Mouse (Mus musculus) c-Kit-positive CD71-positive TER-119-negative erythroid progenitor cells, embryonic 14.5 days (primary cell): ENCODE measurements around the gene Frmd5.
"Not testable (repeated sequence)": the region's sequence is repeated elsewhere in the genome, so short reads cannot be mapped to it uniquely, and the experiment has no call there.

ENCODE experiments used
- DNase-seq: peaks from one replicate; pipeline ENCODE4 v3.0.0-alpha.2; 2013; ENCODE audit warnings: low read depth

The Frmd5 gene

DNA sequence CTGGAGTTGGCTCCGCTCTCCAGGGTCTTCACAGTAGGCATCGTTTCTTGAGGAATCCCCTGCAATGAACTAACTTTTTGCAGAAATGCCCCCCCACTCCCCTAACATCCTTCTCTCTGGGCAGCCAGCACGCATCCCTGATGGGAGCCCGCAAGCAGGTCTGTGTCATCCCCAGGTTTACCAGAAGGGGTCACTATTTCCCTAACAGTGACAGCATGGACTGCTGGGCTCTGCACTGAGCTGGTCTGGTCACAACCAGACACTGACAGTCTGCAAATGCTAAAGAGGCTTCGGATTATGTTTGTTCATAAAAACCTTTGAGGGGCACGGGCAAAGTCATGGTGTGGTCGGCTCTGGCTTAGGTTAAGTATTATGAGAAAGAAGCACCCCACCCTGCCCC is 235.1 kb downstream of the Frmd5 start:
- DNase-seq: peak; percentile 50

DNA sequence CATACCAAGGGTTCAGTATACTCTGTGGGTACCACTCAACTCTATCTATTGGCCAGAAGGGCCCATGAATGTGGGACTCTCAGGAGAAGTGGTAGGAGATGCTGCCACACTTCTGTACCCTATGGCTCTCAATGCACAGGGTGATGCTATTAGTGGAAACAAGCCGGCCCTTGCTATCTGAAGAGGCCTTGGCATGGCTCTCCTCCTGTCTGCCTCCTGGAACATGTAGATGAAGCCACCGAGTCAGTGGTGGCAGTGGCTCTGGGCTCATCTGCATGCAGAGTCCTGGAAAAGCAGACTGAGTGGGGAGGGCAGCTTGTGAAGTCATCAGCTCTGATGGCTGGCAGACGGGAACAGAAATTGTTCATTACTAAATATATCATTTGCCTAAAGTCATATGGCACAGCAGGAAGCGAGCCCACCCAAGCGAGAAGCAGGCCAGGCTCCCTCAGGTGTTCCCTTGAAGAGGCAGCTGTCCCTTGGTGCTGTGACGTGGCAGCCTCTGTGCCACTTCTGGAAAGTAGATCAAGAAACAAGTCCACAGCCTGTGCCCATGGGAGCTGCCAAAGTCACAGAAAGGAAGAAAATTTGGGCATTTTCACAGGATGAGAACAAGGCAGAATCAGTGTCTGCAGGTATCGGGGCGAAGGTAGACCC is 235.8 kb downstream of the Frmd5 start:
- no peak for DNase-seq

GRCm38 (mm10) chr2:121570049-121570448 is 236.8 kb downstream of the Frmd5 start:
- DNase-seq: no peak

DNA sequence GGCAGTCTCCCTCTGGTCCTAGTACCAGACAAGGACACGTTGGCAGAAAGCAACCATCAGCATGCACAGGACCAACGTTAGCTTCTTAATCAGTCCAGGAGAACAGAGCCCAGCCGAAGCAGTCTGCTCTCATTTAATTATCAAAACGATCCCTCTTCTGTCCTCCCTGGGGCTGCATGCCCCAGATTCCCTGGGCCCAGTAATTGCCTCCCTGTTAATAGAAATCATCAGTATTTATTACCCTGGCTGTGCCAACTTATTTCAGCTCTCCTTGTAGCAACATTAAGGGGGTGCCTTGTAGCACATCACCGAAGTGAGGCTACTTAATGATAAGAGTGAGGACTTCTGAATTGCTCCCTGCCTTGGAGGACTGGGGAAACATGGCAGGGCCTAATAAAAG is 241.0 kb downstream of the Frmd5 start:
- DNase-seq: no peak

- peak; percentile 30 for DNase-seq
These were observed 243.8 kb downstream of the Frmd5 start for GRCm38 (mm10) chr2:121563117-121563516.

DNA sequence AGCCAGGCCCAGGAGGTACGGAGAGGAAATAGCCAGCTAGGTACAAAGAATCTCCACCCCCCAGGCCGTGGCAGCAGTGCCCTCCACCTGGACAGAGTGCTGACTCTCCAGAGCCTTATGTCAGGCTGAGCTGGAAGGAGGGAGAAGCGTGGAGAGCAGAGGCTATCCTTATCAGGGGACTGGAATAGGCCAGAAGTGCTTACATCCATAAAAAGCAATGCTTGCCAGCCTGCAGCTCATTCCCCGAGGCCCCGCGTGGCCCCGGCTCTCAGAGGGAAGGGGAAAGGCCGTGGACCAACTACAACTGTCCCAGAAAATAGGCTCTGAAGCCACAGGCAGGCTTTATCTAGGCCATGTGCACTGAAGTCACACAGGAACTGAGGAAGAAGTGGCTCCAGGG is 255.6 kb downstream of the Frmd5 start:
- DNase-seq: no peak

- no peak for DNase-seq
These were observed 257.3 kb downstream of the Frmd5 start for GRCm38 (mm10) chr2:121549630-121550029.

DNA sequence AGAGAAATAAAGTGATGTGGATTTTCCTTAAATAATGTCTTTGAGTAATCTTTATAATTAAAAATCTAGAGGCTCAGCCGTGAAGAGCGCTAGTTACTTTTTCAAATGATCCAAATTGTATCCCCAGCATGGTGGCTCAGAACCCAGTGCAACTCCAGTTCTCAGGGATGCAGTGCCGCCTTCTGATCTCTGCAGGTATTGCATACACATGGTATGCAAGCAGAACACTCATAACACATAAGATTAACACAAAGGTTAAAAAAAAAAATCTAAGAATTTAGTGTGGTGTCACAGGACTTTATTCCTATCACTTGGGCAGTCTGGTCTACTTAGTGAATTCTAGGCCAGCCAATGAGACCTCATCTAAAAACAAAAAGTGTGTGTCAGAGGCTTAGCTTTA is 262.1 kb downstream of the Frmd5 start:
- DNase-seq: no peak

DNA sequence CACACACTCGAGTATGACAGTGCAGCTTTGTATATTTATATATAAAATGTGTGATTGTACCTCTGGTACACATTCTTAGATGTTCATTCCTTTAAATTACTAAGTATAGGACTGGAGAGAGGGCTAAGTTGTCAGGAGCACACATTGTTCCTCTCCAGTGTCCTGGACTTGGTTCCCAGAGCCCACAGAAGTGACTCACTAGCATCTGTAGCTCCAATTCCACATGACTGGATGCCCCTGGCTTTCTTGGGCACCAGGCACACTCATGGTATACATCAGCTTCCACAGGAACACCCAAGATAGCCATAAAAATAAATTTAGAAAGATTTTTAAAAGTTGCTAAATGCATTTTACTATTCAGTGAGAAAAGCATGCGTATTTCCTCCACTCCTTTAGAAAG is 281.8 kb downstream of the Frmd5 start:
- no peak for DNase-seq

- DNase-seq: not testable (repeated sequence)
These were observed 284.1 kb downstream of the Frmd5 start for GRCm38 (mm10) chr2:121522830-121523229.

DNA sequence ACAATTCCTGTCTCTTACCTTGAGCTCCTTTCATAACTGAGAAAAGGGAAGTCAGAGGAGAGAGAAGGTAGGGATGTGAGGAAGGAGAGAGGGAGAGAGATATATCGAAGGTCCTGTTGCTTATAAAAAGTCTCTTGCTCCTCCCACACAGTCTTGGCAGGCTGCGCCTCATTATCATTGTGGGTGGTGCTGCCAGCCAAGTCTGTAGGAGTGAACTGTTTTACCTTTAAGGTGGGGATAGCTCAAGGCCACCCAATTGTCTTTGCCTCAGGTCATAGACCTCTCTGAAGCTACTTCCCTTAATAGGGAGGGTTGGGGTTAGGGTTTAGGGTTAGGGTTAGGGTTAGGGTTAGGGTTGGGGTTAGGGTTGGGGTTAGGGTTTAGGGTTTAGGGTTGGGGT is 284.9 kb downstream of the Frmd5 start:
- DNase-seq: peak; percentile 45

DNA sequence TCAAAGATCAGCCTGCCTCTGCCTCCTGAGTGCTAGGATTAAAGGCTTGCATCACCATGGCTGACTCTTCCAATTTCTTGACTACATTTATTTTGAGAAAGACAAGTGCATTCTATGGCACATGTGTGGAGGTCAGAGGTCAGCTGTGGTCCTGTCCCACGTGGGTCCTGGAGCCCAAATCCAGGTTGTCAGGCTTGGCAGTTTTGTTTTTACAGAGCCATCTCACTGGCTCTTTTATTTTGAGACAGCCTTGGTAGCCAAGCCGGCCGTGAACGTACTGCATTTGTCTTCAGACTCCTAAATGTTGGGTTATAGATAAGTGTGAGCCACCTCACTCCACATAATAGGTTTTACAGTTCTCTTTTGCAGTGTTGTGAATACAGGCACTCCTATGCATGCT is 288.2 kb downstream of the Frmd5 start:
- DNase-seq: not testable (repeated sequence)

GRCm38 (mm10) chr2:121518106-121518505 is 288.8 kb downstream of the Frmd5 start:
- DNase-seq: no peak

DNA sequence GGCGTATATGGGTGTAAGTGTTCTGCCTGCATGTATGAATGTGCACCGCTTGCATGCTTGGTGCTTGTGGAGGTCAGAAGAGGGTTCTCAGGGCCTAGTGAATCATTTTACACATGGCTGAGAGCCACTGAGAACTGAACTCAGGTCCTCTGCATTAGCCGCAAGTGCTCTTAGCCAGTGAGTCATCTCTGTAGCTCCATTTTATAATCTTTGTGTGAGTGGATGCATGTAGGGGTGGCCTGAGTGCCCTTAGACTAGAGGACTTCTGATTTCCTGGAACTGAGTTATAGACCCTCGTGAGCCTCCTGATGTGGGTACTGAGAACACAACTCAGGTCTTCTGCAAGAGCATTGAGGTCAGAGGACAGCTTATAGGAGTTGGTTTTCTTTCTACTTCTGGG is 292.7 kb downstream of the Frmd5 start:
- DNase-seq: no peak

GRCm38 (mm10) chr2:121512991-121513765 is 293.7 kb downstream of the Frmd5 start:
- not testable (repeated sequence) for DNase-seq

- DNase-seq: no peak
These were observed 295.5 kb downstream of the Frmd5 start for GRCm38 (mm10) chr2:121511401-121511800.

DNA sequence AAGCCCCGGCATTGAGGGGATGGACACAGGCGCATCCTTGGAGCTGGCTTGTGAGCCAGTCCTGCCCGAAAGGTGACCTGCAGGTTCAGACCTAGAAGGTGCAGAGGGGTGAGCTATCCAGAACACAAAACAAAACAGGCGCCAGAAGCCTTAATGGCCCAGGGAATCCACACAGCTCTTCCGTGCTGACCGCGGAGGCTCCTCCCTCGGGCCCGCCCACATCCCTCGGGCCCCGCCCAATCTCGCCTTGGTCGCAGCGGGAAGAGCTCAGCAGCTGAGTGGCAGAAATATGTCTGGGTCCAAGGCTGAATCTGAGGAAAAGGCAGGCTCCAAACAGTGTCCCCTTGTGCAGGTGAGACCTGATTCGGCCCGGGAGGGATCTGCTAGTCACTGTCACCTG is 297.3 kb downstream of the Frmd5 start:
- peak; percentile 74 for DNase-seq

- no peak for DNase-seq
These were observed 298.9 kb downstream of the Frmd5 start for GRCm38 (mm10) chr2:121507951-121508330.

DNA sequence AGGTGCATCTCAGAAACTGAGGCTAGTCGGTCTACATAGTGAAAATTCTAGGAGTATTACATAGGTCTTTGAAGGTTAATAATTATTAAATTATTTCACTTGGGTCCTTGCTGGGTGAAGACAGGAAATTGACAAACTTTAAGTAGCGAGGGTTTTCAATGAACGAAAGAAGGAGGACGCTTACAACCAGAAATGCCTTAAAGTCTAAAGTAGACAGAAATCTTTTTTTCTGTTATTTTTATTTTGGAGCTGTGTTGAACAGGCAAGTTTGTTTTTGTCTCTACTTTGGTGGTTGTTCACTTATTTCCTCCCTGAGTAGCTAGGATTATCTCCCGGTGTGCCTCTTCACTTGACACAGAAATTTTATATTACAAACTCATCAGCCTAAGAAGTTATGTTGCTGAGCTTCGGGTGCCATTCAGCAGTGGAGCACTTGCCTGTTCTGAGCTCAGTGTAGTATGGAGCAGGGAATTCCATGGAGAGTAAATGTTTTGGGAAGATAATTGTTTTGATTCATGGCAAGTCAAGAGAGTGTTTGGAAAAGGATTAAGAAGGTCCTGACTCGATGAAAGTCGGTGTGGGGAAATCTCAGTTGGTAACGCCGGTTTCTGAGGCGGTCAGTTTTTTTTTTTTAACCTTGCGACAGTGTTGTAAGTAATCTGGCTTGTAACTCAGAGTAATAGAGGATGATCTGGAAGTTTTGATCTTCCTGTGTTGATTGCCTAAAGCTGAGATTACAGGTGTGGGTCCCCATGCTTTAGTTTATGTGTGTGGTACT is 299.5 kb downstream of the Frmd5 start:
- no peak for DNase-seq

GRCm38 (mm10) chr2:121505942-121506882 is 300.7 kb downstream of the Frmd5 start, which contains the start of the genes Mfap1a and Wdr76:
Gene Mfap1a, minus strand, starts transcription at chr2:121506665.
Gene Wdr76, plus strand, starts transcription at chr2:121506723.
- DNase-seq: peak; percentile 92

- not testable (repeated sequence) for DNase-seq
These were observed 305.3 kb downstream of the Frmd5 start for GRCm38 (mm10) chr2:121501550-121501949.
